Mouse (Mus musculus): ENCODE data around the gene Avpi1.
A peak's percentile ranks its signal among the peaks of the same experiment; 100 is the strongest.
"Not testable (repeated sequence)": the region's sequence is repeated elsewhere in the genome, so short reads cannot be mapped to it uniquely, and the experiment has no call there.

The Avpi1 gene

DNA sequence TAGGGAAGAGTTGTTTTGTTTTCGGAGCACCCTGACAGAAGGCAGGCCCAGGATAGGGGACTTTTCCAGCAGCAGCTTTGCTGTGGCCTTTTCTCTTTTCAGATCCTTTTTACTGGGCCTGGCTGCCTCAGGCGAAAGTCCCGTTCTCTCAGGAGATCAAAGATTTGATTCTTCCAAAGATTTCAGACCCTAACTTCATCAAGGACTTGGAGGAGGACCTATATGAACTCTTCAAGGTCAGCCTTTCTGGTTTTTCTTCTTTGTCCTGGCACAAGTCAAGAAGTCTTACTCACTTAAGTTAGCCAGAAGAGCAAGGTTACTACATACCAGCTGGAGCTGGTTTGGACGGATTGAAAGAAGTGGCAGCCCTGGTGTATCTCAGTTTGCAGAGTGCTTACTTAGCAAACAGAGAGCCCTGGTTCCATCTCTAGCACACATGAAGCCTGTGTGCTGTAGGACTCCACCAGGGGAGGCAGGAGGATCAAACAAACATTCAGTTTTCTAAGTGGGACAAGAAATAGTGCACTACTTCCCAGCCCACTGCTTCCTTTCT, 13.0 kb downstream of the Avpi1 start:
- DNase-seq (ENCODE audit: low spot score in 2 of 2) = no peak

DNA sequence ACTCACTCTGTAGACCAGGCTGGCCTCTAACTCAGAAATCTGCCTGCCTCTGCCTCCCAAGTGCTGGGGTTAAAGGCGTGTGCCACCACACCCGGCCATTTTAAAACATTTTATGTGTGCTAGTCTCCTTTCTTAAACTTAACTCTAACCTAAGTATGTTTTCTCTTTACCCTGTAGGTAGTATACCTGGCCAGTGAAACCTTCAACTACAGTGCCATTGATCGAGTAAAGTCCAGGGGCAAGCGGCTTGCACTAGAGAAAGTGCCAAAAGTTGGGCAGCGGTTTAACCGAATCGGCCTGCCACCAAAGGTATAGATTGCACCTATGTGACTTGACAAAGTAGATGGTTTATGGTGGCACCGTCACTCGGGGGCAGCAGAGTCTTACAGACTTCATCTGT, 24.2 kb downstream of the Avpi1 start:
- DNase-seq (ENCODE audit: low spot score in 2 of 2) = no peak

DNA sequence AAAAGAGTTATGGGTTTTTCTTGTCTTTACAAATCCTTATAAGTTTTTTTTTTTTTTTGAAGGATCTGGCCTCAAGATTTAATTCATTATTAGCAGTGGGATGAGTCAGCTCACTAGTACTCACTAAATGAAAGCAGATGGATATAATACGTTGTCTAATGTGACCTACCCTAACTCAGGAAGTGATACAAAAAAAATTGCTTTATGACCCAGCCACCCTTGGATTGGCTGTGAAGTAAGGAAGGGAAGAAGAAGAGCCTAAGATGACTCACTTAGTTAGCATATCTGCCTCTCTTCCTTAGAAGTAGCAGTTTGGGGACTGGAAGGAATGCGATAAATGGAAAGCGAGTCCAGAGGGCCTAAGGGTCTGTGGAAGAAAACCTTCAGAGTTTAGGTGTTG, 29.5 kb downstream of the Avpi1 start:
- no peak for DNase-seq (ENCODE audit: low spot score in 2 of 2)

DNA sequence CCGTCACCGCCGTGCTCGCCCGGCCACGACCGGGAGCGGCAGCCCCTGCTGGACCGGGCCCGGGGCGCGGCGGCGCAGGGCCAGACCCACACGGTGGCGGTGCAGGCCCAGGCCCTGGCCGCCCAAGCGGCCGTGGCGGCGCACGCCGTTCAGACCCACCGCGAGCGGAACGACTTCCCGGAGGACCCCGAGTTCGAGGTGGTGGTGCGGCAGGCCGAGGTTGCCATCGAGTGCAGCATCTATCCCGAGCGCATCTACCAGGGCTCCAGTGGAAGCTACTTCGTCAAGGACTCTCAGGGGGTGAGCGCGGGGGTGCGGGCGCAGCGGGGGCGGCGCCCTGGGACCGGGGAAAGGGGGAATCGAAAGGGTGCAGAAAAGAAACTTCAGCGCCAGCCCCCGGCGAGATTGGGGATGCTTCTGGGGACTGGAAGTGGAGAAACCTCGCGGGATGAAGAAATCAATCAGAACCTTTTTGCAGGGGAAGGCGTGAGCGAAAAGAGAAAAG, 38.2 kb downstream of the Avpi1 start:
- no peak for DNase-seq (ENCODE audit: low spot score in 2 of 2)

DNA sequence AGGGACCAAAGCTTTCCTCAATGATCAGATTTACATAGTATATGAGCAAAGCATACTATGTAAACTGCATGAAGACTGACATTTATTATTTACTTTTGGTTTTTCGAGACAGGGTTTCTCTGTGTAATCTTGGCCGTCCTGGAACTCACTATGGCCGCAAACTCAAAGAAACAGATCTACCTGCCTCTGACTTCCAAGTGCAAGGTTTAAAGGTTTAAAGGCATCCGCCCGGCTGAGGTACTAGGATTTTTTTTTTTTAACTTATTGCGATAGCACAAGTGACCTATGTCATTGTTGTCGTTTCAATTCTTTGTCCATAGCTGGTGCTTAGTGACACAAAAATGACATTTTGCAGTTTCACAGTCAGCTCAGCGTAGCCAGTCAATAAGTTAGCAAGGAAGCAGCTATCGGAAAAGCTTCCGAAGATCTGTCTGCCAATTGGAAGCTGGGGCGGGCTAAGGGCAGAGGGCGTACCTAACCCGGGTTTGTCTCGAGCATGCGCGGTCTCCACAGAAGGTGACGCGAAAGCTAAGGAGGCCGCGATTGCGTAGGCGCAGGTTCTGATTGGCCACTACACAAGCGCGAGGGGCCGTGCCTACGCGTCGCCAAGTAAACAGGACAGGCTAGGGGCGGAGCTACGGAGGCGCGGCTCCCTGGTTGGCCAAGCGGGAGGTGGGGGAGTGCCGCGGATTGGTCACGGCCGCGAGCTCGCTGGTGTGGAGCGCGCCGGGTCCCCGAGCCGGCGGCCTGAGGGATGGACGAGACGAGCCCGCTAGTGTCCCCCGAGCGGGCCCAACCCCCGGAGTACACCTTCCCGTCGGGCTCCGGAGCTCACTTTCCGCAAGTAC, 38.9 kb downstream of the Avpi1 start, which contains the start of gene Pi4k2a:
Pi4k2a (plus strand) TSS at position 723 of the 848 bp plus-strand sequence.
- DNase-seq (ENCODE audit: low spot score in 2 of 2) = peak; percentile 99

DNA sequence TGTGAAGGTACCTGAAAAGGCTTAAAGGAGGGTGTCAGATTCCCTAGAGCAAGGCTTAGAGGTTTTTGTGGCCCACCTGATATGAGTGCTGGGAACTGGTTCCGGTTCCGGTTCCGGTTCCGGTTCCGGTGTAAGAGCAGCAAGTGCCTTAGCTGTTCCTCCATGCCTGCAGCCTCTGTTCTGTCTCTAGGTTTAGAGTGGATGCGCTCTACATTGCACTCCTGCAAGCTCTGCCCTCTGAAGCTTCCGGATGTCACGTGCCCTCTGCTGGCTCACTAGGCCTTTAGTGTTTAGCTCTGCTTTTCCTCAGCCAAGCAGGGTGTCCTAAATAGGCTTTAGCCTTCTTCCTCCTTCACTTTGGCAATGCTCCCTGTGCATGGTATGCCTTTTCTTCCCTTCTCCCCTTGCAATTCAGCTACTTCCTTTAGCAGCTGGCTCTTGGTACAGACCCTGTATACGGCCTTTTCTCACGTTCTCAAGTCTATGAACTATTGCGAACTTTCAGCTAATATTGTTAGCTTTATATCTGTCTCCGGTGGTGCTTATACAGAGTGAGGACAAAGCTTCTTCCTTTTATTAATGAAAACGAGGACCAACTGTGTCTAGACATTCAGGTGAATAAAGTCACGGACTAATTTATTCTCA, 39.6 kb downstream of the Avpi1 start:
- DNase-seq (ENCODE audit: low spot score in 2 of 2) = peak; percentile 47 to 51

DNA sequence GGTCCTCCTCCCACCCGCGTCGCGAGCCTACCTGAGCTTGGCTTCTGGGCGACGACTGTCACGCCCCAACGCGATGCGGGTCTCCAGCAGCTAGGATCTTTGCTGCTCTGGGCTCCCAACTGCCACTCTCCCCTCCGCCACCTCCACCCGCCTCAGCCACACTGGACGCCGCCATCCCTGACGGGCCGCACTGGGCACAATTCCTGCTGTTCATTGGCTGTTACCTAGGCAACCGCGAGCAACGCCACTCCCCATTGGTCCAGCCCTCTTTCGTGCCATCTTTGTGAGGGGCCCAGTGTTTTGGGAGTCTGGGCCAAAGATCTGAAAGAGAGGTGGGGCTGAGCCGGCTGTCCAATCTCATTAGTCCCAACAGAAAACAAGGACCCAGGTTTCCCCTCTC, 42.7 kb downstream of the Avpi1 start, which contains the start of gene Morn4:
Morn4 (minus strand) TSS at position 192 of the 400 bp plus-strand sequence.
- peak; percentile 90 to 92 for DNase-seq (ENCODE audit: low spot score in 2 of 2)

DNA sequence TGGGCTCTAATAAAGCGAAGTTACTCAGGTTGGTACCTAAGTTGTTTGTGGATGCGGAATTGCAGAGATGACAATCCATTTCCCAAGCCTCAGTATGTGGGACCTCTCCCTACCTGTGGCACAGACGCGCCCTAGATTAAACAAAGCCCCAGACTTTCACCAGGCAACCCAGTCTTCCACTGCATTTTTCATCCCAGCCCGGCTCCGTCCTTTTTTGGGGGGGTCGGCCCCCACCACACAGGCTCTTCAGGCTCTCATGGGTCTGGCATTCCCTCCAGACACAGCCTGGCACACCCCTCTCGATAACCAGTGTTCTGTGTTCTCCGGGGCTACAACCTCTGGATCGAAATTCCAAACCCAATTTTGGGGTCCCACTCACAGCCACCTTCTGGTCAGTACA, 43.2 kb downstream of the Avpi1 start:
- DNase-seq (ENCODE audit: low spot score in 2 of 2) = no peak

DNA sequence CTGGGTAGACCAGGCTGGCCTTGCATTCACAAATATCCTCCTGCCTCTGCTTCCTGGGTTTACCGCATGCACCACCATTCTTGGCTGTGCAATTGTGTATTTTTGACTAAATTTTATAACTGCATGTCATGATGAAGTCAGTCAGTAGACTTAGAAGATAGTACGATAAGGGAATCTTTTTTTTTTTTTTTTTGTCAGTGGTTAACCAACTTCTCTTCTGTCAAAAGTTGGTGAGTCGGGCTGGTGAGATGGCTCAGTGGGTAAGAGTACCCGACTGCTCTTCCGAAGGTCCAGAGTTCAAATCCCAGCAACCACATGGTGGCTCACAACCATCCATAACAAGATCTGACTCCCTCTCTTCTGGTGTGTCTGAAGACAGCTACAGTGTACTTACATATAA, 47.2 kb downstream of the Avpi1 start:
- DNase-seq (ENCODE audit: low spot score in 2 of 2) = not testable (repeated sequence)

DNA sequence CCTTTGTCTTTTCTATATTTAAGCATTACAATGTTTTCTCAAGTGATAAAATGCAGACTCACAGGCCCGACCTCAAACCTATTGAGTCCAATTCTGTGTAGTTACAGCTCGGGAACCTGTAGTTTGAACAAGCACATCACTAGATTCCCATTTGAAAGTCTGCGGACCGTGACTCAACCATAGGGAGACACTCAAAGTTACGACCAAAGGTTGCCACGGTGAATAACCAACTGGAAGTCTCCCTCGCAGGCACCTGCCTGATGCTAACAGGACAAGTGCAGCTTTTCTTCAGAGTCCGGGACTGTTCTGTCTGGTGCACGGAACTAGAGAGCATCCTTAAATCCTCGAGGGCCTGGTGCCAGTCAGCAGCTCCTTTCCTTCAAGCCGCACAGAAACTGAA, 48.4 kb downstream of the Avpi1 start:
- no peak for DNase-seq (ENCODE audit: low spot score in 2 of 2)

DNA sequence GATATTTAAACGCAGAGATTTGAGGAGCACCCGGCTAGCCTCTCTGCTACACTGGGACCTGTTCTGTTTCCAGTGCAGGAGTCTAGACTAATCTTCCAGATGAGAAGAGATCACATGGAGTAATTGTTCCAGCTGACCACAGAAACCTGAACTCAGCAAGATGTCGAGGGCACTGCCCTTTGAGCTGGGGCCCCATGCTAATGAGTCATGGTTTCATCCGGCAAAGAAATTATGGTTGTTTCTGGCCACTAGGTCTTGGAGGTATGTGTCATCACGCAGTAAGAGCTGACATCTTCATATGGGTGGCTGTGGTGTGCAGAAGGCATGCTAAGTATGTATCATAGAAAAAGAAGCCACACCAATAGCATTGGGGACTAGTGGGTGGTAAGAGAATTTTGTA, 48.9 kb downstream of the Avpi1 start:
- no peak for DNase-seq (ENCODE audit: low spot score in 2 of 2)

DNA sequence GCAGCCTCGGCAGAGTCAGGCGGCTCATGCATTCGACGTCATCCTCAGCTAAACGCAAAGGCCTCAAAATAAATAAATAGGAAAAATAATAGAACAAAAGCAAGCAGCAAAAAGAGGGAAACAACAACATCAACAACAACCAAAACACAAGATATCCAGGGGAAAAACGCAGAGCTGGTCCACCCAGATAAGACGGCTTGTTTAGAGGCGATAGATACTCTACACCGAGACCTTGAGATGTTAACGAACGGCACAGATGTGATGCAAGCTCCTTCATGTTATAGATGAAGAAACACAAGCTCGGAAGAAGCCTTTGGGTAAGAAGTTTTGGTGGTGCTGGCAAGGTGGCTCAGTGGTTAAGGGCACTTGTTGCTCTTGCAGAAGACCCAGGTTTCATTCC, 49.9 kb downstream of the Avpi1 start:
- DNase-seq (ENCODE audit: low spot score in 2 of 2) = no peak

DNA sequence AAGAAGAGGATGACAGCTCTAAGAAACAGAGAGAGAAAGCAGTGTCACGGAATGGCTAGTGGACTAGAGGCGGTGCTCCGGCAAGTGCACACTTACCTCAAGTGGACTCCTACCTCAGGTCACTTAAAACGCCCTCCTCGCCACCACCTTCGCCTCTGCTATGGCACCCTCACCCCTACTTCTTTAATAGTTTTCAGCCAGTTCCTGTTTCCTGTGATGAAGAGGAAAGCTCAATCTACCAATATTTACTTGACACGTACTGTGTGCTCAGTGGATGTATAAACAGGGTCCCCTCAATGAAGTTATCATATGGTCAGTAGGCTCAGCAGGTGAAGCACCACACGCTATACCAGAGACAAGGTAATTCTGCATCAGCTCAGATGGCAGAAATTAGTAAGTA, 50.3 kb downstream of the Avpi1 start:
- DNase-seq (ENCODE audit: low spot score in 2 of 2) = no peak

DNA sequence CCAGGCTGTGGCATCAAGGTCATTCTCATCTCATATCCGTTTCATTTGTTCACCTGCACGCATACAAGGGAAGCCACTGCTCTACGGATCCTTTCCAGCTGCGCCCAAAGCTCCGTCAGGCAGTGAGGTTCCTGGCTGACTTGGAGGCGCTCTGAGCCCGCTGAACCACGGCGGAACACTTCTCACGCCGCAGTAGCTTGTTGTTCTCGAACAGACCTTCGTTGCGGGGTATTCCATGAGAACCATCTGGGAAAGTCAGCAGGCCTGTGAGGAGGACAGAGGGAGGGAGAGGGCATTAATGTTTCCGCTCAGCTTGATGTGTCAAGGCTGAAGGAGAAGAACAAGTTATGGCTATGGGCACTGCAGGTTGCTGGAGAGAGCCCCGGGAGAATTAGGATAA, 52.9 kb downstream of the Avpi1 start:
- DNase-seq (ENCODE audit: low spot score in 2 of 2) = no peak

DNA sequence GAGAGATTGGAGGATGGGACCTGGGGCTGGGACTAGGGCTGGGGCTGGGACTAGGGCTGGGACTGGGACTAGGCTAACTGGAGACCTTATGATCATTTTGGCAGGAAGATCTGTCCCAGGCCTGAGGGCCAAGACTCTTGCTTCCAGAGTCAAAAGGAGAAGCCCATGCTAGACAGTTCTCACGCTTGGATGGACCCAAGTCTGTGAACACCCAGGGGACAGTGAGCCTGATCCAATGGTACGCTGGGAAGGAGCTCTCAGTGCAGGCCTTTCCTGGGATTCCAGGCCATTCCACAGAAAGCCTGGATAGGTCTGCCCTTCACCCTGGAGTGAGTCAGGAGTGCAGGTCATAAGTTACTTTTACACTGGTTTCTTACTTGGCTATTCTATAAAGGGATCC, 53.8 kb downstream of the Avpi1 start:
- DNase-seq (ENCODE audit: low spot score in 2 of 2) = no peak

Data from frontal cortex, postnatal 10 days (tissue).